Mouse (Mus musculus): Measurements from ENCODE around the gene Gas2l1. TPM values are rescaled to one million over a fixed set of nuclear protein-coding genes. Genes with fewer than 3 reads are reported as not detected.
A peak's percentile ranks its signal among the peaks of the same experiment; 100 is the strongest.
"Not testable (repeated sequence)": the region's sequence is repeated elsewhere in the genome, so short reads cannot be mapped to it uniquely, and the experiment has no call there.

Gene Gas2l1
- polyA plus RNA-seq, 1 experiment from 2014 or later = 9.4 TPM

- peak overlapping the region; percentile 98 for H3K4me3 ChIP-seq (ENCODE audit: low read depth, low read length)
- peak; percentile 63 for ATAC-seq (ENCODE audit: low read depth)
- H3K27me3 ChIP-seq (ENCODE audit: control insufficient read depth, insufficient read depth, low read depth, low read length) = no peaks in the 10 kb centered on the region
- peak overlapping the region; percentile 88 for H3K4me2 ChIP-seq (ENCODE audit: low read depth, low read length)
- no peaks in the 10 kb centered on the region for H3K9me3 ChIP-seq (replicated peaks; ENCODE audit: control insufficient read depth, low read length)
- peak overlapping the region; percentile 98 for H3K9ac ChIP-seq (ENCODE audit: low read depth, low read length)
- H3K4me1 ChIP-seq (ENCODE audit: control insufficient read depth, low read depth, low read length) = peaks cover 32% of the 10 kb centered on the region
- H3K27ac ChIP-seq (ENCODE audit: low read length) = peak overlapping the region; percentile 88
- peaks cover 2% of the 10 kb centered on the region; the same call in 1 of the 2 replicates for H3K36me3 ChIP-seq (ENCODE audit: control insufficient read depth, insufficient read depth)
- WGBS (ENCODE audit: insufficient replicate concordance) = under 1% methylated on average over 31 of the region's 31 CpGs
Observed at GRCm38 (mm10) chr11:5099576-5100183, 34.6 kb upstream of the Gas2l1 start.

- H3K27ac ChIP-seq (ENCODE audit: low read length) = peak within 1 kb of the TSS; percentile 88
- H3K4me3 ChIP-seq (ENCODE audit: low read depth, low read length) = peak within 1 kb of the TSS; percentile 98
- H3K9ac ChIP-seq (ENCODE audit: low read depth, low read length) = peak within 1 kb of the TSS; percentile 98
- no peaks in the 10 kb centered on the region for H3K27me3 ChIP-seq (ENCODE audit: control insufficient read depth, insufficient read depth, low read depth, low read length)
- peak within 1 kb of the TSS; percentile 88 for H3K4me2 ChIP-seq (ENCODE audit: low read depth, low read length)
- WGBS (ENCODE audit: insufficient replicate concordance) = under 1% methylated on average over 92 of the region's 92 CpGs
- peaks cover 32% of the 10 kb centered on the region for H3K4me1 ChIP-seq (ENCODE audit: control insufficient read depth, low read depth, low read length)
- peak; percentile 87 for ATAC-seq (ENCODE audit: low read depth)
- H3K36me3 ChIP-seq (ENCODE audit: control insufficient read depth, insufficient read depth) = peaks cover 3% of the 10 kb centered on the region; the same call in 1 of the 2 replicates
- no peaks in the 10 kb centered on the region for H3K9me3 ChIP-seq (replicated peaks; ENCODE audit: control insufficient read depth, low read length)
Observed at GRCm38 (mm10) chr11:5098736-5099542, 33.8 kb upstream of the Gas2l1 start, which contains the start of the genes Rhbdd3 and Ewsr1. Gene Rhbdd3 (plus strand): TSS chr11:5098926. Gene Ewsr1 (minus strand): TSS chr11:5099266.

- ATAC-seq (ENCODE audit: low read depth) = peak; percentile 3; the same call in 1 of the 2 replicates
- under 1% methylated on average over 44 of the region's 44 CpGs for WGBS (ENCODE audit: insufficient replicate concordance)
- H3K4me2 ChIP-seq (ENCODE audit: low read depth, low read length) = peak overlapping the region; percentile 71
Observed at GRCm38 (mm10) chr11:5098035-5098735, 33.1 kb upstream of the Gas2l1 start.

GRCm38 (mm10) chr11:5096480-5097020 lies 31.4 kb upstream of the Gas2l1 start:
- Histone ChIP-seq H3K4me1 (ENCODE audit: control insufficient read depth, low read depth, low read length) (peaks cover 28% of the 10 kb centered on the region), H3K27ac (ENCODE audit: low read length) (no peak overlapping the region), H3K4me2 (ENCODE audit: low read depth, low read length) (peak overlapping the region; percentile 71), H3K36me3 (ENCODE audit: control insufficient read depth, insufficient read depth) (peaks cover 17% of the 10 kb centered on the region), H3K27me3 (ENCODE audit: control insufficient read depth, insufficient read depth, low read depth, low read length) (no peaks in the 10 kb centered on the region), H3K9ac (ENCODE audit: low read depth, low read length) (peak overlapping the region; percentile 98), H3K9me3 (replicated peaks; ENCODE audit: control insufficient read depth, low read length) (no peaks in the 10 kb centered on the region), H3K4me3 (ENCODE audit: low read depth, low read length) (peak overlapping the region; percentile 98)
- WGBS (ENCODE audit: insufficient replicate concordance) = 38% methylated on average over 8 of the region's 8 CpGs
- no peak for ATAC-seq (ENCODE audit: low read depth)

More at GRCm38 (mm10) chr11:5098035-5098735, 33.1 kb upstream of the Gas2l1 start:
- H3K9ac ChIP-seq (ENCODE audit: low read depth, low read length) = peak overlapping the region; percentile 98
- peaks cover 6% of the 10 kb centered on the region; the same call in 1 of the 2 replicates for H3K36me3 ChIP-seq (ENCODE audit: control insufficient read depth, insufficient read depth)
- no peaks in the 10 kb centered on the region for H3K9me3 ChIP-seq (replicated peaks; ENCODE audit: control insufficient read depth, low read length)
- H3K27me3 ChIP-seq (ENCODE audit: control insufficient read depth, insufficient read depth, low read depth, low read length) = no peaks in the 10 kb centered on the region
- peak overlapping the region; percentile 98 for H3K4me3 ChIP-seq (ENCODE audit: low read depth, low read length)
- H3K27ac ChIP-seq (ENCODE audit: low read length) = peak overlapping the region; percentile 88
- H3K4me1 ChIP-seq (ENCODE audit: control insufficient read depth, low read depth, low read length) = peaks cover 34% of the 10 kb centered on the region

- peaks cover 27% of the 10 kb centered on the region for H3K4me1 ChIP-seq (ENCODE audit: control insufficient read depth, low read depth, low read length)
- peaks cover 22% of the 10 kb centered on the region for H3K36me3 ChIP-seq (ENCODE audit: control insufficient read depth, insufficient read depth)
- H3K27ac ChIP-seq (ENCODE audit: low read length) = no peak overlapping the region
- H3K4me3 ChIP-seq (ENCODE audit: low read depth, low read length) = no peak overlapping the region
- H3K27me3 ChIP-seq (ENCODE audit: control insufficient read depth, insufficient read depth, low read depth, low read length) = no peaks in the 10 kb centered on the region
- peak overlapping the region; percentile 71; the same call in 1 of the 2 replicates for H3K4me2 ChIP-seq (ENCODE audit: low read depth, low read length)
- no peaks in the 10 kb centered on the region for H3K9me3 ChIP-seq (replicated peaks; ENCODE audit: control insufficient read depth, low read length)
- 61% methylated on average over 5 of the region's 5 CpGs for WGBS (ENCODE audit: insufficient replicate concordance)
- peak overlapping the region; percentile 41; the same call in 1 of the 2 replicates for H3K9ac ChIP-seq (ENCODE audit: low read depth, low read length)
- ATAC-seq (ENCODE audit: low read depth) = no peak
Observed at GRCm38 (mm10) chr11:5095877-5096276, 30.8 kb upstream of the Gas2l1 start.

- WGBS (ENCODE audit: insufficient replicate concordance) = 61% methylated on average over 2 of the region's 2 CpGs
- Histone ChIP-seq H3K4me2 (ENCODE audit: low read depth, low read length) (no peak overlapping the region), H3K27ac (ENCODE audit: low read length) (no peak overlapping the region), H3K4me1 (ENCODE audit: control insufficient read depth, low read depth, low read length) (peaks cover 12% of the 10 kb centered on the region), H3K4me3 (ENCODE audit: low read depth, low read length) (no peak overlapping the region), H3K36me3 (ENCODE audit: control insufficient read depth, insufficient read depth) (peaks cover 58% of the 10 kb centered on the region), H3K9me3 (replicated peaks; ENCODE audit: control insufficient read depth, low read length) (no peaks in the 10 kb centered on the region), H3K27me3 (ENCODE audit: control insufficient read depth, insufficient read depth, low read depth, low read length) (no peaks in the 10 kb centered on the region), H3K9ac (ENCODE audit: low read depth, low read length) (no peak overlapping the region)
- no peak for ATAC-seq (ENCODE audit: low read depth)
Observed at GRCm38 (mm10) chr11:5091706-5092105, 26.6 kb upstream of the Gas2l1 start.

GRCm38 (mm10) chr11:5089147-5089546 lies 24.0 kb upstream of the Gas2l1 start:
- Histone ChIP-seq H3K9ac (ENCODE audit: low read depth, low read length) (no peak overlapping the region), H3K9me3 (replicated peaks; ENCODE audit: control insufficient read depth, low read length) (no peaks in the 10 kb centered on the region), H3K36me3 (ENCODE audit: control insufficient read depth, insufficient read depth) (peaks cover 82% of the 10 kb centered on the region), H3K4me3 (ENCODE audit: low read depth, low read length) (no peak overlapping the region), H3K27me3 (ENCODE audit: control insufficient read depth, insufficient read depth, low read depth, low read length) (no peaks in the 10 kb centered on the region), H3K4me2 (ENCODE audit: low read depth, low read length) (no peak overlapping the region), H3K27ac (ENCODE audit: low read length) (no peak overlapping the region), H3K4me1 (ENCODE audit: control insufficient read depth, low read depth, low read length) (peaks cover 2% of the 10 kb centered on the region; the same call in 1 of the 2 replicates)
- no peak for ATAC-seq (ENCODE audit: low read depth)
- WGBS (ENCODE audit: insufficient replicate concordance) = 89% methylated on average over 1 of the region's 1 CpGs

GRCm38 (mm10) chr11:5076843-5077242 lies 11.7 kb upstream of the Gas2l1 start:
- H3K27ac ChIP-seq (ENCODE audit: low read length); H3K9me3 ChIP-seq (replicated peaks; ENCODE audit: control insufficient read depth, low read length); ATAC-seq (ENCODE audit: low read depth); H3K4me2 ChIP-seq (ENCODE audit: low read depth, low read length); H3K27me3 ChIP-seq (ENCODE audit: control insufficient read depth, insufficient read depth, low read depth, low read length); H3K9ac ChIP-seq (ENCODE audit: low read depth, low read length); H3K4me3 ChIP-seq (ENCODE audit: low read depth, low read length); H3K4me1 ChIP-seq (ENCODE audit: control insufficient read depth, low read depth, low read length): not testable (repeated sequence)
- WGBS (ENCODE audit: insufficient replicate concordance) = 80% methylated on average over 3 of the region's 5 CpGs
- peaks cover 68% of the 10 kb centered on the region for H3K36me3 ChIP-seq (ENCODE audit: control insufficient read depth, insufficient read depth)

Measured in liver, embryonic 16.5 days (tissue).